Mouse (Mus musculus) layer of hippocampus, postnatal 14 days (tissue): ENCODE results near the gene Olfr1184. TPM values are rescaled to one million over a fixed set of nuclear protein-coding genes. Genes with fewer than 3 reads are reported as not detected.
"Not testable (repeated sequence)": the region's sequence is repeated elsewhere in the genome, so short reads cannot be mapped to it uniquely, and the experiment has no call there.

Source experiments
- DNase-seq, 2 experiments: peaks; one replicate each; pipeline ENCODE4 v3.0.0; 2021 to 2022; ENCODE audit warnings: low spot score in 2 of 2, mixed read lengths in 1 of 2
- long read RNA-seq, 2 experiments: library from polyadenylated mRNA; stranded (forward); transcript quantifications; one replicate each; pipeline ENCODE4 v2.0.0; 2021
- total RNA-seq, 2 experiments: library from RNA; stranded (reverse); gene quantifications; 2 replicates each; pipeline ENCODE4 v1.2.3; 2021

The Olfr1184 gene
- not detected for total RNA-seq
- long read RNA-seq, experiment 1: 0 reads
- long read RNA-seq, experiment 2: 0 reads

DNA sequence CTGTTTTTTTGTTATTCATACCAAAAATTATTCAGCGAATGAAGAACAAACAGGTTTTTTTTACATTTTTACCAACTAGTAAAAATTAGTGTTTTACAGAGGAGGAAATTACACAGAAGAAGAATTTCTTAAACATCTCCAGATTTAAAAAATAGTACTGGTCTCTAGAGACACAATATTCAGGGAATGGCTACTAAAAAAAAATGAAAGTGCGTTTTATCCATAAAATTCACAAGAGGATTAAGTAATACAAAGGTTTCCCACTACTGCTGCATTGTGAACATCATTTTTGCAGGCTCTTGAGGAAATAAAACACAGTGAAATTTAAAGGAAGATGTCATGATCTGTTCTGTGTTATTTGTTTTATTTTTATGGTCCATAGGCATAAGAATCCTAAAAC, at the start of gene Olfr1184:
Olfr1184 (plus strand) TSS at position 301 of the 400 bp plus-strand sequence.
- no peak for DNase-seq

DNA sequence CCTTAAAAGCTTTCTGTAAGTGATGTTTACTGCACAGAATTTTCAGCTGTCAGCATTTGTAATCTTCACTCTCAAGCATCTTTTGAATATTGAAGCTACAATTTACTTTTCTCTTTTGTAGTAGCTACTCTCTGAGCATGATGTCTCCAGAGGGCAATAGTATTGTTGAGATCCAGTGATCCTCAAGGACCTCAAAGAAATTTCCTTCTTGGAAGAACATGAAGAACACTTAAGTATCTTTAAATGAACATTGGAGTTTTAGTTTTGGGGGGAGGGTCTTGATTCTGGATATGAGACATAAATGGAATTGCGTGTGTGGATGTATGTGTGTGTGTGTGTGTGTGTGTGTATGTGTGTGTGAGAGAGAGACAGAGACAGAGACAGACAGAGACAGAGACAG, 34.4 kb upstream of the Olfr1184 start, which contains the start of gene Gm13757:
Gm13757 (minus strand) TSS at position 101 of the 400 bp plus-strand sequence.
- no peak for DNase-seq

DNA sequence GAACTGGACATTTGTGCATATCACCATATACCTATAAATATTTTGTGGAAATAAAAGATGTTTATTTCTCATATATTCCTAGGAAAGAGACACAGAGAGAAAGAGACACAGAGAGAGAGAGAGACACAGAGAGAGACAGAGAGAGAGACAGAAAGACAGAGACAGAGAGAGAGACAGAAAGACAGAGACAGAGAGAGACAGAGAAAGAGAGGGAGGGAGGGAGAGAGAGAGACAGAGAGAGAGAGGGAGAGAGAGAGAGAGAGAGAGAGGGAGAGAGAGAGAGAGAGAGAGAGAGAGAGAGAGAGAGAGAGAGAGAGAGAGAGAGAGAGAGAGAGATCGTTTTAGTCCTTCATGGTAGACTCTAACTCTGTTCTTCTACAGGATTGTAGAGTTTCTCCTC, 28.8 kb upstream of the Olfr1184 start, which contains the start of gene Olfr1183:
Olfr1183 (plus strand) TSS at position 301 of the 400 bp plus-strand sequence.
- not testable (repeated sequence) for DNase-seq

DNA sequence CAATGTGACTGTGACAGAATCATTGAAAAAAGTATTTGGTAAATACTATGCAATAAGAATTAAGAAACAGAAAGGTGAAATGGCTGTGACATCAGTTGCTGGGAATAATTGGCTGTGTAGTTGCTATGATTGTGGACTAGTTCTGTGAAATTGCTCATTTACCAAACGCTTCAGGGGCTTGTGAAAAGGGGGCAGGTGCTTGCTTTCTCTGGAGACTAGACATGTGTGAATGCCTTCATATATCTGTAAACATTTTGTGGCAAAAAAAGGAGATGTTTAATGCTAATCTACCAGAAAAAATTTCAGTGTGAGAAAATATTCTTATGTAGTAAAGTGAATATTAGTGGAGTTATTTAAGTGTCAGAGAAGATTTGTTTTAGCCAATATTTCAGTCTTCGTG, 9.6 kb downstream of the Olfr1184 start, which contains the start of gene Olfr1185-ps1:
Olfr1185-ps1 (plus strand) TSS at position 301 of the 400 bp plus-strand sequence.
- no peak for DNase-seq

DNA sequence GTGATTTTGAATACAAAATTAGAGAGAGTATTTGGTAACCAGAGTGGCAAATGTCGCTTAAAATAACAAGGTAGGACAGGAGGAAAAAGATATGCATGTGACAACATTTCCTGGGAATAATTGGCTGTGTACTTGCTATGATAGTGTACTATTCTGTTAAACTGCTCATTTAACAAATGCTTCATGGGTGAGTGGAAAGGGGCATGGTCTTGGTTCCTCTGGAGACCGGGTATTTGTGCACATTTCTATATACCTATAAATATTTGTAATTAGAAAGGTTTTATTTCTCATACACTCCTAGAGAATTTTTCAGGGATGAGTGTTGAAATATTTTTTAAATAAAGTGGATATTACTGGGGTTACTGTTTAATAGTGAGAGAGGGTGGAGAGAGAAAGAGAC, 34.9 kb downstream of the Olfr1184 start, which contains the start of gene Olfr1186:
Olfr1186 (plus strand) TSS at position 301 of the 400 bp plus-strand sequence.
- no peak for DNase-seq

DNA sequence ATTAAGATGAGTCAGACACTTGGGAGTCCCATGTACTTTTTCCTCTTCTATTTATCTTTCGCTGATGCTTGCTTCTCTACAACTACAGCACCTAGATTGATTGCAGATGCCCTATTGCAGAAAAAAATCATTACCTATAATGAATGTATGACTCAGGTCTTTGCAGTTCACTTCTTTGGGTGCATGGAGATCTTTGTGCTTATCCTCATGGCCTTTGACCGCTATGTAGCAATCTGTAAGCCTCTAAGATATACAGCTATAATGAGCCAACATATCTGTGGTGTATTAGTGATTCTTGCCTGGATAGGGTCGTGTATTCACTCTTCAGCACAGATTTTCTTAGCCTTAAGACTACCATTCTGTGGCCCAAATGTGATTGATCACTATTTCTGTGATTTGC, 42.3 kb downstream of the Olfr1184 start:
- no peak for DNase-seq

Other genes starting within 250 kb of the Olfr1184 start
- gene Olfr1173, start 203.7 kb upstream of the Olfr1184 start, total RNA-seq: not detected
- not detected for gene Olfr1174-ps, start 168.5 kb upstream of the Olfr1184 start, total RNA-seq
- gene Olfr1175-ps, start 156.4 kb upstream of the Olfr1184 start, total RNA-seq: not detected
- gene Olfr1176, start 146.9 kb upstream of the Olfr1184 start, total RNA-seq: not detected
- not detected for gene Olfr1177-ps, start 137.1 kb upstream of the Olfr1184 start, total RNA-seq
- gene Olfr1178, start 96.5 kb upstream of the Olfr1184 start, total RNA-seq: not detected
- gene Olfr1179, start 77.1 kb upstream of the Olfr1184 start, total RNA-seq: not detected
- gene Olfr1180, start 64.4 kb upstream of the Olfr1184 start, total RNA-seq: not detected
- gene Olfr1181, start 57.4 kb upstream of the Olfr1184 start, total RNA-seq: not detected
- gene Gm13757, start 34.5 kb upstream of the Olfr1184 start, total RNA-seq: not detected
- gene Olfr1183, start 28.7 kb upstream of the Olfr1184 start, total RNA-seq: not detected
- gene Olfr1185-ps1, start 9.7 kb downstream of the Olfr1184 start, total RNA-seq: not detected
- not detected for gene Olfr1186, start 35.0 kb downstream of the Olfr1184 start, total RNA-seq
- gene Olfr1188, start 73.3 kb downstream of the Olfr1184 start, total RNA-seq: not detected
- gene Olfr1189, start 102.9 kb downstream of the Olfr1184 start, total RNA-seq: not detected
- gene Olfr1191-ps1, start 156.9 kb downstream of the Olfr1184 start, total RNA-seq: under 1 TPM in 1 of 2 experiments, not detected in 1; 0.07 TPM
- gene Olfr1192-ps1, start 164.9 kb downstream of the Olfr1184 start, total RNA-seq: not detected
- not detected for gene Olfr1193, start 192.0 kb downstream of the Olfr1184 start, total RNA-seq
- not detected for gene Olfr1195, start 205.6 kb downstream of the Olfr1184 start, total RNA-seq
- not detected for gene Olfr1196, start 221.0 kb downstream of the Olfr1184 start, total RNA-seq
- not detected for gene Olfr1197, start 248.8 kb downstream of the Olfr1184 start, total RNA-seq